Mouse (Mus musculus) hindbrain, embryonic 13.5 days (tissue): Measurements from ENCODE around the gene Tdgf1. TPM values are rescaled to one million over a fixed set of nuclear protein-coding genes. Genes with fewer than 3 reads are reported as not detected.

Experiments used
- ATAC-seq: fragments of 200-750 bp; cut with Nextera tagmentation; 2 replicates; pipeline ENCODE4 v1.8.0; 2017; ENCODE audit warnings: moderate TSS enrichment; ENCODE audit not compliant: low FRiP score
- H3K27ac ChIP-seq: fragments of 300-500 bp; sonication (generic); 2 replicates; pipeline ENCODE4 v1.5.1; 2015; ENCODE audit warnings: inconsistent platforms, mild to moderate bottlenecking, moderate library complexity
- H3K27me3 ChIP-seq: fragments of 300-500 bp; sonication (generic); 2 replicates; pipeline ENCODE4 v1.6.1; 2015; ENCODE audit warnings: mild to moderate bottlenecking, inconsistent platforms
- H3K36me3 ChIP-seq: fragments of 300-500 bp; sonication (generic); 2 replicates; pipeline ENCODE4 v1.6.1; 2015; ENCODE audit warnings: mild to moderate bottlenecking, inconsistent platforms
- H3K4me1 ChIP-seq: fragments of 300-500 bp; sonication (generic); replicated peaks from 2 replicates; pipeline ENCODE4 v1.6.1; 2015; ENCODE audit warnings: inconsistent platforms
- H3K4me2 ChIP-seq: fragments of 300-500 bp; sonication (generic); 2 replicates; pipeline ENCODE4 v1.6.1; 2015; ENCODE audit warnings: inconsistent platforms, mild to moderate bottlenecking, moderate library complexity
- H3K4me3 ChIP-seq: fragments of 300-500 bp; sonication (generic); 2 replicates; pipeline ENCODE4 v1.5.1; 2015; ENCODE audit warnings: mild to moderate bottlenecking, inconsistent platforms
- H3K9ac ChIP-seq: fragments of 300-500 bp; sonication (generic); 2 replicates; pipeline ENCODE4 v1.6.1; 2015; ENCODE audit warnings: mild to moderate bottlenecking, inconsistent platforms
- H3K9me3 ChIP-seq: fragments of 300-500 bp; sonication (generic); 2 replicates; pipeline ENCODE4 v1.6.1; 2016; ENCODE audit warnings: inconsistent platforms
- WGBS: fragments of 180-500 bp; shearing (Covaris S2); methylation state at CpG from one replicate; pipeline ENCODE4 v1.1.7; 2015; 5-methylcytosine and 5-hydroxymethylcytosine counted together
- polyA plus RNA-seq: library from polyadenylated mRNA; unstranded; fragments of >200 nt; fragmentation: Nextera tagmentation; extraction: Ambion mirVana; gene quantifications from 2 replicates; pipeline ENCODE4 v1.2.1, GENCODE M21; 2015

Gene Tdgf1
- 0.18 and 0.19 TPM in 2 replicates for polyA plus RNA-seq

DNA sequence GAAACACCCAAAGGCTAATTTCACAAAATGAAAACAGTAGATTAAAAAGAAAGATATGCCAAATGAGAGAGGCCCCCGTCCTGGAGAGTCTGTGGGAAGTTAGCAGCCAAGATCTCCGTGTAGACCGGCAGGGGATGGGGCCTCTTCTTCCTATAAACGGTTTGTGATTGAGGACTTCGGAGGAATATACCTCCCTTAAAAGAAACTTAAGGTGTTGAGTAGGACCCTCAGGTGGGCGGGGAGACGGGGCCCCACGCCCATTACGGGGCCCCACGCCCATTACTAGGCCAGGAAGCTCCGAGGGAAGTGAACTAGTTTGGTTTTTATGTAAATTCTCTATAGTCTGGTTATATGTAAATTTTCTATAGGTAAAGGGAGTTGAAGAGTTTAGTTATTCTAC is at the start of gene Tdgf1:
TSS of gene Tdgf1 (minus strand) at position 233 of the 400 bp plus-strand sequence.
- Histone ChIP-seq H3K27ac (no peak within 1 kb of the TSS), H3K4me3 (no peak within 1 kb of the TSS)

DNA sequence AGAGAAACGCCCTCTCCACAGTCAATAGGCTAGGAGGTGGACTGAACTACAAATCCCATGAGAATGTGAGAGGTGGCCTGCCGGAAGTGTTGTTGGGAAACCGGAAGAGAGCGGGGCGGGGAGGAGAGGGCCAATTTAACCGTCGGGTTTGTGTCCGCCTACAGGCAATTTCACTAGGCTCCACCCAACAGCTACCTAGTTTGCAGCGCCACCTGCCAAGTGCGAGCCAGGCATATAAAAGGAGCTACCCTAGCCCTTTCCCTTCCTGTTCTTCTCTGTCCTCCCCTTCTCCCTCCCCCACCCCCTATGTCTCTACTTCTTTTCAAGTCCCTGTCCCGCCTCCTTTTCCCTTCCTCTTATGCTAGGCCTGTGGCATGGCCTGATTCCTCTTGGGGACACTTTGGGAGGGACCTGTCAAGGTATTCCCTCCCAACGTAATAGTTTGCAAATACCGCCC is 48.8 kb upstream of the Tdgf1 start:
- Histone ChIP-seq H3K27me3 (no peaks in the 10 kb centered on the region), H3K9ac (peak overlapping the region; percentile 61), H3K4me2 (peak overlapping the region; percentile 49), H3K36me3 (no peaks in the 10 kb centered on the region), H3K4me3 (peak overlapping the region; percentile 40), H3K27ac (peak overlapping the region; percentile 69; the same call in 1 of the 2 replicates), H3K9me3 (no peaks in the 10 kb centered on the region), H3K4me1 (peaks cover 5% of the 10 kb centered on the region; the same call in 1 of the 2 replicates)
- 9% methylated on average over 13 of the region's 13 CpGs for WGBS
- peak; percentile 88 for ATAC-seq

More for the DNA sequence above, at the start of gene Tdgf1:
- Histone ChIP-seq H3K9ac (0 out of 2 replicates have a peak within 1 kb of the TSS, but pooled peaks have one; percentile 26), H3K36me3 (no peaks in the 10 kb centered on the region), H3K27me3 (peaks cover 49% of the 10 kb centered on the region), H3K4me2 (peak within 1 kb of the TSS; percentile 23; the same call in 1 of the 2 replicates), H3K4me1 (peaks cover 19% of the 10 kb centered on the region), H3K9me3 (no peaks in the 10 kb centered on the region)
- 14% methylated on average over 11 of the region's 11 CpGs for WGBS
- ATAC-seq: no peak

DNA sequence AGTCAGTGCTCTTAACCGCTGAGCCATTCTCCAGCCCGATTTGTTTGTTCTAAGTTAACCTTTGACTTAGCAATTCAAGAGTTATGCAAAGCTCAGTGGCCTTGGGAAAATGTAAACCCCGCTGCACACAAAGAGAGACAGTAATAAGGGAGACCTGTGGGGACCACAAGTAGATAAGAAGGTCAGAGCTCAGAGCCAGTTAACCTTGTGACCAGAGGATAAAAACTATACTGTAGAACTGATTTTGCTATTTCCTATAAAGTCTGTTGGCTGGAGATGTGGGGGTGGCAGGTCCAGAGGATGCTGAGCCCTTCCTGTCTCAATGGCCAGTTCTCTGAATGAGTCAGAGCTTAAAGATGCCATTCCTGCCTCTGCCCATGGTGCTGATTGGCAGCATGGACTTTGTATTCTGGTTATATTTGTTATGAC is 47.3 kb upstream of the Tdgf1 start:
- no peak for ATAC-seq
- H3K27ac ChIP-seq: no peak overlapping the region
- no peak overlapping the region for H3K4me3 ChIP-seq
- H3K4me2 ChIP-seq: no peak overlapping the region
- H3K27me3 ChIP-seq: no peaks in the 10 kb centered on the region
- 48% methylated on average over 3 of the region's 3 CpGs for WGBS
- no peaks in the 10 kb centered on the region for H3K9me3 ChIP-seq
- no peaks in the 10 kb centered on the region for H3K36me3 ChIP-seq
- H3K9ac ChIP-seq: no peak overlapping the region
- H3K4me1 ChIP-seq: peaks cover 5% of the 10 kb centered on the region; the same call in 1 of the 2 replicates

DNA sequence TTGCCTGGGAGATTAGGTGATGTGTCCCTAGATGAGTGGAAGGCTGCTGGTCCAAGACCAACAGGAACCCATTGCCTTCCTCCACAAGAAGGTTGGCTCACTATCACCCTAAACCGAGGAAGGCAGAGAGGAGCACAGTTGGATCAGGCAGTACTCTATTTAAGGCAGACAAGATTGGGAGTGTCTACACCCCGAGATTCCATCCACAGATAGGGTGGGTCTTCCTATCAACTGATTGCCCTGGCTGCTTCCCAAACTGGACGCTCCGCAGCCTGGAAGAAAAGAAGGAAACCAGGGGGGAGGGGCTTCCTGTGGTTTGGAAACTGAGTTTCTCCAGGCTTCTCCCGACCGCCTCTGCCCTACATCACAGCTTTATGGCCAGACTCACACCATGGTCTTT is 44.2 kb upstream of the Tdgf1 start, which contains the start of gene Rtp3:
TSS of gene Rtp3 (minus strand) at position 380 of the 400 bp plus-strand sequence.
- Histone ChIP-seq H3K9ac (no peak within 1 kb of the TSS), H3K4me3 (no peak within 1 kb of the TSS), H3K4me1 (peaks cover 5% of the 10 kb centered on the region; the same call in 1 of the 2 replicates), H3K9me3 (no peaks in the 10 kb centered on the region), H3K36me3 (no peaks in the 10 kb centered on the region), H3K27ac (no peak within 1 kb of the TSS), H3K27me3 (no peaks in the 10 kb centered on the region), H3K4me2 (no peak within 1 kb of the TSS)
- 65% methylated on average over 6 of the region's 6 CpGs for WGBS
- no peak for ATAC-seq

DNA sequence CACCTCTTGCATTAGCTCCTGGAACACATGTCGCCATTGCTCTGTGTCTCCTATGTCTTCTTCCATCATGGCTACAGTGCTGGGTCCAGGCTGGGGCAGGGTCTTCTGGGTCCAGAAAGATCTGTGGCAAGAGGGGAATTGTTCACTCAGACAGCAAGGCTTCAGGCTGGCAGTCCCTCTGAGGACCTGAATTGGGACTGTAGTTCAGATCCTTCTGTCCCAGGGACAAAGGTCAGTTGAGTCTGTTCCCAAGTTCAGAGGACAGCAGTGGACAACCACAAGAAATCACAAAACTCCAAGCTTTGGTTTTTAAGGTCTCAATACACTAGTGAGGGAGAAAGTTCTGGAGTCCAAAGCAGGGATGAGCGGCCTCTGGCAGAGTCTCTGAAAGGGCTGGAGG is 43.6 kb upstream of the Tdgf1 start:
- no peaks in the 10 kb centered on the region for H3K36me3 ChIP-seq
- no peak overlapping the region for H3K4me2 ChIP-seq
- peaks cover under 1% of the 10 kb centered on the region; the same call in 1 of the 2 replicates for H3K4me1 ChIP-seq
- H3K4me3 ChIP-seq: no peak overlapping the region
- no peak overlapping the region for H3K27ac ChIP-seq
- H3K9ac ChIP-seq: no peak overlapping the region
- WGBS: 91% methylated on average over 2 of the region's 2 CpGs
- no peaks in the 10 kb centered on the region for H3K27me3 ChIP-seq
- no peaks in the 10 kb centered on the region for H3K9me3 ChIP-seq
- ATAC-seq: no peak

DNA sequence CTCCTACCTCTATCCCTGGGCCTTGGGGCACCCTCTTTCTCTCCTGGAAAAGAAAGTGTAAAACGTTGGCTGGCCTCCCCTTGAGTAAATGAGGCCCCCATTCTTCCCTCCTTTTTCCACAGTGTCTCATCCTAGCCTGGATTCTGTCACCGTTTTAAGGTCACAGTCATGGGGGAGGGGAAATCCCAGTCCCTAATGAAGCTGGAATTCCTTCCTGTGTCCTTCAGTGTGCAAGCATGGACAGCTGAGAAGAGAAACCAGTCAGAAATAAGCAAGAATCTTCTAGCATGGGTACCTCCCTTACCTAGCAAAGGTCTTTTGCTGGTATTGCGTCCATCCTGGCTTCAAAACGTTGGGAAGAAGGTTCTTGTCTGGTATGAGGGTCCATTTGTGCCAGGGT is 43.2 kb upstream of the Tdgf1 start:
- no peak for ATAC-seq
- no peak overlapping the region for H3K4me3 ChIP-seq
- no peak overlapping the region for H3K27ac ChIP-seq
- no peaks in the 10 kb centered on the region for H3K27me3 ChIP-seq
- no peaks in the 10 kb centered on the region for H3K36me3 ChIP-seq
- H3K4me2 ChIP-seq: no peak overlapping the region
- no peaks in the 10 kb centered on the region for H3K4me1 ChIP-seq
- WGBS: 62% methylated on average over 4 of the region's 4 CpGs
- H3K9me3 ChIP-seq: no peaks in the 10 kb centered on the region
- no peak overlapping the region for H3K9ac ChIP-seq

DNA sequence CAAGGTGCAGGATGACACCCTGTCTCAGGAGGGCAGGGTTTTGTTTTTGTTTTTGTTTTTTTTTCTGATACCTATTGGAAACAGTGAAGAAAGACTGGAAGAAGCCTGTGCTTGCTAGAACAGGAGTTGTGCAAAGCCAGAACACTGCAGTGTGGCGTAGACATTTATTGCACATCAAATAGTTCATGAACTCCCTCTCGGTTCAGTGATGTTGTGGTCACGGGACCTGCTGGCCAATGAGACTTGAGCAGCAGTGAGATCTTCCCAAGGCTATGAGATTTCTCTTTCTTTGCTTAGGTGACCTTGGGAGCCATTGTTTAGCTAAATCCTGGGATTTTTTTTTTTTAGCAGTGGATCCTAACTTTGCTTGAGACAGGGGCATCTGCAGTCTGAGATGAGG is 42.1 kb upstream of the Tdgf1 start:
- Histone ChIP-seq H3K4me2 (no peak overlapping the region), H3K9ac (no peak overlapping the region)
- 78% methylated on average over 3 of the region's 3 CpGs for WGBS

DNA sequence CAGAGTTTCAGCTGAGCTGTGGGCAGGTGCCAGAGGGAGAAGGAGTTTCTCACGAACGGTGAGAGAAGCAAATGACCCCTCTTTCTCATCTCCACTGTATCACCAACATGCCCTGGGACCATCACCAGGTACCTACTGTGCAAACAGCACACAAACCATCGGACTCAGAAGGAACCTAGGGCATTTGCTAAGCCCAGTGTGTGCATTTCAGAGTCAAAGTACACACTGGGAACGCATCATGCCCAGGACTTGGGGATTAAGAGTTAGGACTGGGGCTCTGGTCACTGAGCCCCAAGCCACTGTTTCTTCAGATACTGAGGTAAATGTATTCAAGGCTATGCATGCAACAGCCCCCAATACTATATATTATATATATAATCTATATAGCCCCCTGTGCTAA is 41.4 kb upstream of the Tdgf1 start:
- Histone ChIP-seq H3K9ac (no peak overlapping the region), H3K4me3 (no peak overlapping the region), H3K27ac (no peak overlapping the region), H3K4me2 (no peak overlapping the region), H3K9me3 (no peaks in the 10 kb centered on the region), H3K27me3 (no peaks in the 10 kb centered on the region), H3K36me3 (no peaks in the 10 kb centered on the region), H3K4me1 (no peaks in the 10 kb centered on the region)
- no peak for ATAC-seq
- 79% methylated on average over 4 of the region's 4 CpGs for WGBS

More for the DNA sequence above, 42.1 kb upstream of the Tdgf1 start:
- H3K27me3 ChIP-seq: no peaks in the 10 kb centered on the region
- no peaks in the 10 kb centered on the region for H3K4me1 ChIP-seq
- H3K27ac ChIP-seq: no peak overlapping the region
- no peak for ATAC-seq
- no peaks in the 10 kb centered on the region for H3K36me3 ChIP-seq
- H3K9me3 ChIP-seq: no peaks in the 10 kb centered on the region
- H3K4me3 ChIP-seq: no peak overlapping the region

DNA sequence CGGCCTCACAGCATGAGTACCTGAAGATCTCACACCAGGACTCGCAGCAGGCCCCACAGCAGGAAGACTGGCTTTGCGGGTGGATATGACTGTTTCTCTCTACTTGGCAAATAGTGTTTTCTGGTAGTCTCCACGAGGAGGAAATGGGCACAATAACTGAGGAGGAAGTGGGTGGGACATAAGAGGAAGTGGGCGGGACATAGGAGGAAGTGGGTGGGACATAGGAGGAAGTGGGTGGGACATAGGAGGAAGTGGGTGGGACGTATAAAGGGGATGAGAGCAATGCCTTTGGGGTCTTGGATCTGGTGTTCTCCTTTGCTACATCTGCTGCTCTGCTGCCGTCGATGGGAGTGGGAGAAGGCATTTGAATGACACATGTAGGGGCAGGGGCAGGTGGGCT is 40.0 kb upstream of the Tdgf1 start:
- no peaks in the 10 kb centered on the region for H3K27me3 ChIP-seq
- no peak overlapping the region for H3K4me2 ChIP-seq
- H3K27ac ChIP-seq: no peak overlapping the region
- H3K9ac ChIP-seq: no peak overlapping the region
- H3K9me3 ChIP-seq: no peaks in the 10 kb centered on the region
- no peaks in the 10 kb centered on the region for H3K36me3 ChIP-seq
- 92% methylated on average over 8 of the region's 8 CpGs for WGBS
- no peaks in the 10 kb centered on the region for H3K4me1 ChIP-seq
- H3K4me3 ChIP-seq: no peak overlapping the region
- ATAC-seq: no peak

DNA sequence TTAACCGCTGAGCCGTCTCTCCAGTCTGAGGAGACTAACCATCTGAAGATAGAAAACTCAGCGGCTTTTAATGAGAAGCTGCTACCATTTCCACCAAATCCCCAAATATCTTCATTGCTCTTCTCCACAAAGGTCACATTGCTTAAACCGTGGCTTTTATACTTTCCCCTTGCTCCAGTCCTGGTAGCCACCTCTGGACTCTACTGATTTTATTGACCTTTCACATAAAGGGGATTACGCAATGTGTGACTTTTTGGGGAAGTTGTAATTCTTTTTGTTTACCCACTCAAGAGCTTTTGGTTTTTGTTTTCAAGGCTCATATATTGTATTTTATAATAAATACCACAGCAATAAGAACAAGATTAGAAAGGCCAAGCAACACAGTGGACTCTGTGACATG is 39.6 kb upstream of the Tdgf1 start:
- no peaks in the 10 kb centered on the region for H3K4me1 ChIP-seq
- H3K36me3 ChIP-seq: no peaks in the 10 kb centered on the region
- no peaks in the 10 kb centered on the region for H3K9me3 ChIP-seq
- ATAC-seq: no peak
- no peak overlapping the region for H3K9ac ChIP-seq
- 95% methylated on average over 5 of the region's 5 CpGs for WGBS
- H3K4me2 ChIP-seq: no peak overlapping the region
- H3K27ac ChIP-seq: no peak overlapping the region
- H3K27me3 ChIP-seq: no peaks in the 10 kb centered on the region
- H3K4me3 ChIP-seq: no peak overlapping the region

DNA sequence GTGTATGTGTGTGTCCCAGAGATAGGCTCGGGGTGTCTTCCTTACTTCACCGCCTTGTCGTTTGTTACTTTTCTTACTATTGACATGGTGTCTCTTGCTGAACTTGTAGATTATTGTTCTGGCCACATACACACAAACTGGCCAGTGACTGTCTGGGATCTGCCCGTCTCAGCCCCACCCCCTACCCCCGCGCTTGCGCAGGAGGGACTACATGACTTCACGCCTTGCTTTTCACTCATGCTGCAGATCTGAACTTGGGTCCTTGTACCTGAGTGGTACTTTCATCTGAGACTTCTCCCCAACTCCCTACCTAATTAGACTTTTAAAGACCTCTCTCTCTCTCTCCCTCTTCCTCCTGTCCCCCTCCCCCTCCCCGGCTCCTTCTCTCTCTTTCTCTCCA is 38.1 kb upstream of the Tdgf1 start:
- no peak overlapping the region for H3K9ac ChIP-seq
- no peaks in the 10 kb centered on the region for H3K27me3 ChIP-seq
- ATAC-seq: no peak
- no peak overlapping the region for H3K27ac ChIP-seq
- 88% methylated on average over 9 of the region's 9 CpGs for WGBS
- H3K9me3 ChIP-seq: no peaks in the 10 kb centered on the region
- no peak overlapping the region for H3K4me2 ChIP-seq
- H3K4me3 ChIP-seq: no peak overlapping the region
- no peaks in the 10 kb centered on the region for H3K4me1 ChIP-seq
- no peaks in the 10 kb centered on the region for H3K36me3 ChIP-seq

DNA sequence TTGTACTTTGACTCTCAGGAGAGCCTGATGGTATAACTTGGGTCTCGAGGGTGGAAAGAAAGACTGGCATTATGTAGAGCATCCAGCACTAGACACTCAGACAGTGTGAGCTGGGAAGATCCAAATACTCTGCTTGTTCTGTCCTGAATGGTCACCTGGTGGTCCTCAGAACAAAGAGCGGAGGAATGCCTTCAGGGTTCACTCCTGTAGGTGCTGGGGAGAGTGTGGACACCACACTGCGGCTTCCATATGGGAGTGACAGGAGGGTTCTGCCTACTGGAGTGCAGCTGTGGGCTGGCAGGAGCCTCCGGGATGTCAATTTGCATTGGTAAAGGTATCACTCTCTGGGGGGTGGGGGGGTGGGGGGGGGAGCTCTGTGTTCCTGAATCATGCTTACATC is 36.4 kb upstream of the Tdgf1 start:
- Histone ChIP-seq H3K27ac (no peak overlapping the region), H3K27me3 (no peaks in the 10 kb centered on the region), H3K4me2 (no peak overlapping the region), H3K4me1 (no peaks in the 10 kb centered on the region), H3K36me3 (no peaks in the 10 kb centered on the region), H3K4me3 (no peak overlapping the region), H3K9ac (no peak overlapping the region), H3K9me3 (no peaks in the 10 kb centered on the region)
- ATAC-seq: no peak
- 42% methylated on average over 4 of the region's 4 CpGs for WGBS

DNA sequence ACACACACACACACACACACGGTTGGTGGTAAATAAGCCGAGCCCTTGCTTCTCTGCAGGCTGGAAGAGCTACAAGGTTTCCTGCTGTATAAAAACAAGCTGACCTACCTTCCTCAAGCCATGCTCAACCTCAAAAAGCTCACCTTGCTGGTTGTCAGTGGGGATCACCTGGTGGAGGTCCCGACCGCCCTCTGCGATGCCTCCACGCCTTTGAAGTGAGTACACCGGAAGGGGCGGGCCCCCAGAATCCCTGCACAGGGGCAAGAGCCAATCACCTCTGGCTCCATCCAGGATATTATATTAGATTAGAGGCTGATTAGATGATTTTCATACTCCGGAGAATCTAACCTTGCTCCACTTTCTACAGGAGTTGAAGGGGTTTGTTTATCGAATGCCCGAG is 33.5 kb upstream of the Tdgf1 start:
- Histone ChIP-seq H3K9me3 (no peaks in the 10 kb centered on the region), H3K27ac (no peak overlapping the region), H3K9ac (no peak overlapping the region), H3K4me3 (no peak overlapping the region), H3K27me3 (no peaks in the 10 kb centered on the region), H3K4me2 (no peak overlapping the region), H3K4me1 (no peaks in the 10 kb centered on the region), H3K36me3 (no peaks in the 10 kb centered on the region)
- 96% methylated on average over 11 of the region's 11 CpGs for WGBS
- no peak for ATAC-seq
